Mouse (Mus musculus) MEL (cell line): ENCODE measurements at regions not wholly inside any gene's neighbourhood (a gene's known extent, or its start where the extent isn't known, plus 50 kb on each side); places are given as distances from the start of the nearest gene placed in this dataset.

Experiments used
- CTCF ChIP-seq, 3 experiments: IDR thresholded peaks in 2 of 3; conservative IDR thresholded peaks in 1 of 3; 2 replicates each; pipeline ENCODE4 v1.5.1; 2011 to 2012; ENCODE audit warnings: low read length in 3 of 3, low read depth in 2 of 3, mild to moderate bottlenecking in 2 of 3, improper control_type of control experiment in 1 of 3, inconsistent platforms in 1 of 3, mixed read lengths in 1 of 3, moderate library complexity in 1 of 3; ENCODE audit not compliant: control insufficient read depth in 1 of 3, insufficient read depth in 1 of 3, poor library complexity in 1 of 3, severe bottlenecking in 1 of 3
- MYC ChIP-seq: IDR thresholded peaks from 2 replicates; pipeline ENCODE4 v1.6.1; 2011; ENCODE audit warnings: low read depth, mild to moderate bottlenecking, low read length, improper control_type of control experiment, moderate library complexity
- POLR2AphosphoS5 ChIP-seq: IDR thresholded peaks from 2 replicates; pipeline ENCODE4 v1.6.1; 2012; ENCODE audit warnings: low read depth, borderline replicate concordance, mild to moderate bottlenecking, inconsistent platforms, low read length, moderate library complexity, mixed read lengths
- TCF12 ChIP-seq: IDR thresholded peaks from 2 replicates; pipeline ENCODE4 v1.6.1; 2014; ENCODE audit warnings: low read depth, mild to moderate bottlenecking, inconsistent platforms, low read length, improper control_type of control experiment, moderate library complexity
- ZC3H11A ChIP-seq: IDR thresholded peaks from 2 replicates; pipeline ENCODE4 v1.6.1; 2012; ENCODE audit warnings: low read depth, mild to moderate bottlenecking, inconsistent platforms, low read length, improper control_type of control experiment
- ZKSCAN1 ChIP-seq: IDR thresholded peaks from 2 replicates; pipeline ENCODE4 v1.6.1; 2012; ENCODE audit warnings: low read depth, mild to moderate bottlenecking, inconsistent platforms, low read length, improper control_type of control experiment, moderate library complexity

DNA sequence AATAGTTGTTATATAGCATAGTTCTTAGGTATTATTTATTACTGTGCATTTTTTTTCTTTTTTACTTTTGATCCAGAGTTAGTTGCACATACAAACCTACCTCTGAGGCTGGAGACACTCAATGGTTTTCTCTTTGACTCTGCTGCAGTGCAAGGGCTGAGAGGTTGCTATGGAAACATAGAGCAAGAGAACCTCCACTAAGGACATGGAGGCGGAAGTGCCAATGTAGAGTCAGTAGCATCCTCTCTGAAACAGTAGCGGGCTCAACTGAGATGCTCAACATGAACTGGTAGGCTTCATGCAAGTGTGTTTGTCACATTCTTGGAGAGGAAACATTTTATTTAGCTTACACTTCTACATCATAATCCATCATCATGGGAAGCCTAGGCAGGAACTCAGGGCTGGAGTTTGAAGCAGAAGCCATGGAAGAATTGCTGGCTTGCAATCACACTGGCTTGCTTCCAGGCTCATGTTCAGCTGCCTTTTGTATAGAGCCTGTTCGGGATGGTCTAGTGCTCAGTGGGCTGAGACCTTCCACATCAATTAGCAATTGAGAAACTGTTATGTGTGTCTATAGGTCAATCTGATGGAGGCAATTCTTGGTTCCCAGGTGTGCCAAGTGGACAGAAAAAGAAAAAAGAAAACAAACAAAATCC, 2222.4 kb downstream of the 4930444P10Rik start:
- TF ChIP-seq MYC (no peak), ZKSCAN1 (no peak), CTCF (IDR thresholded peaks at IDR 0.05 in 2 of 3, conservative IDR thresholded peaks at IDR 0.05 in 1 of 3; ENCODE audit: control insufficient read depth in 1 of 3, insufficient read depth in 1 of 3, low read depth in 2 of 3, low read length in 3 of 3, poor library complexity in 1 of 3, severe bottlenecking in 1 of 3) (no peak), ZC3H11A (no peak), TCF12 (no peak), POLR2AphosphoS5 (no peak)
